Mouse (Mus musculus) midbrain, embryonic 15.5 days (tissue): ENCODE measurements around the gene Yif1a. TPM values are rescaled to one million over a fixed set of nuclear protein-coding genes. Genes with fewer than 3 reads are reported as not detected.

ENCODE experiments used
- ATAC-seq: fragments of 200-750 bp; cut with Nextera tagmentation; replicated peaks from 2 replicates; pipeline ENCODE4 v1.8.0; 2017; ENCODE audit warnings: moderate TSS enrichment
- H3K27ac ChIP-seq: fragments of 300-500 bp; sonication (generic); 2 replicates; pipeline ENCODE4 v1.5.1; 2015; ENCODE audit warnings: mild to moderate bottlenecking, inconsistent platforms
- H3K27me3 ChIP-seq: fragments of 300-500 bp; sonication (generic); replicated peaks from 2 replicates; pipeline ENCODE4 v1.6.1; 2015; ENCODE audit warnings: inconsistent platforms
- H3K36me3 ChIP-seq: fragments of 300-500 bp; sonication (generic); replicated peaks from 2 replicates; pipeline ENCODE4 v1.6.1; 2015; ENCODE audit warnings: inconsistent platforms
- H3K4me1 ChIP-seq: fragments of 300-500 bp; sonication (generic); 2 replicates; pipeline ENCODE4 v1.6.1; 2015; ENCODE audit warnings: inconsistent platforms
- H3K4me2 ChIP-seq: fragments of 300-500 bp; sonication (generic); 2 replicates; pipeline ENCODE4 v1.6.1; 2015; ENCODE audit warnings: inconsistent platforms, mild to moderate bottlenecking, moderate library complexity
- H3K4me3 ChIP-seq: fragments of 300-500 bp; sonication (generic); 2 replicates; pipeline ENCODE4 v1.5.1; 2015; ENCODE audit warnings: mild to moderate bottlenecking, inconsistent platforms
- H3K9ac ChIP-seq: fragments of 300-500 bp; sonication (generic); 2 replicates; pipeline ENCODE4 v1.6.1; 2015; ENCODE audit warnings: mild to moderate bottlenecking, inconsistent platforms
- H3K9me3 ChIP-seq: fragments of 300-500 bp; sonication (generic); 2 replicates; pipeline ENCODE4 v1.6.1; 2016; ENCODE audit warnings: inconsistent platforms
- WGBS: fragments of 180-500 bp; shearing (Covaris S2); methylation state at CpG from one replicate; pipeline ENCODE4 v1.1.7; 2015; ENCODE audit warnings: mixed read lengths; 5-methylcytosine and 5-hydroxymethylcytosine counted together
- polyA plus RNA-seq: library from polyadenylated mRNA; unstranded; fragments of >200 nt; fragmentation: Nextera tagmentation; extraction: Ambion mirVana; gene quantifications from 2 replicates; pipeline ENCODE4 v1.2.1, GENCODE M21; 2015

Gene Yif1a
- polyA plus RNA-seq, 1 experiment from 2014 or later = 43.4 TPM

GRCm38 (mm10) chr19:5117494-5118383 is 29.4 kb downstream of the Yif1a start:
- Histone ChIP-seq H3K4me1 (peaks cover 24% of the 10 kb centered on the region), H3K9ac (peak overlapping the region; percentile 81), H3K27me3 (no peaks in the 10 kb centered on the region), H3K4me2 (peak overlapping the region; percentile 92), H3K36me3 (peaks cover 10% of the 10 kb centered on the region; the same call in 1 of the 2 replicates), H3K27ac (peak overlapping the region; percentile 91), H3K4me3 (peak overlapping the region; percentile 64), H3K9me3 (no peaks in the 10 kb centered on the region)
- peak; percentile 95 for ATAC-seq
- under 1% methylated on average over 81 of the region's 83 CpGs for WGBS

- no peaks in the 10 kb centered on the region for H3K27me3 ChIP-seq
- under 1% methylated on average over 18 of the region's 18 CpGs for WGBS
- H3K9me3 ChIP-seq = no peaks in the 10 kb centered on the region
- peak within 1 kb of the TSS; percentile 64 for H3K4me3 ChIP-seq
- H3K36me3 ChIP-seq = peaks cover 7% of the 10 kb centered on the region; the same call in 1 of the 2 replicates
- H3K4me1 ChIP-seq = peaks cover 24% of the 10 kb centered on the region
- H3K27ac ChIP-seq = peak within 1 kb of the TSS; percentile 91
- no peak for ATAC-seq
- peak within 1 kb of the TSS; percentile 92 for H3K4me2 ChIP-seq
- H3K9ac ChIP-seq = peak within 1 kb of the TSS; percentile 81
Observed at GRCm38 (mm10) chr19:5118384-5118698, 30.0 kb downstream of the Yif1a start, which contains the start of gene Klc2. Klc2 (minus strand) TSS chr19:5118560.

- WGBS = 67% methylated on average over 10 of the region's 10 CpGs
- no peaks in the 10 kb centered on the region for H3K9me3 ChIP-seq
- H3K4me1 ChIP-seq = peaks cover 10% of the 10 kb centered on the region
- H3K4me3 ChIP-seq = no peak overlapping the region
- H3K36me3 ChIP-seq = no peaks in the 10 kb centered on the region
- ATAC-seq = no peak
- H3K27me3 ChIP-seq = no peaks in the 10 kb centered on the region
- H3K4me2 ChIP-seq = no peak overlapping the region
- no peak overlapping the region for H3K27ac ChIP-seq
- H3K9ac ChIP-seq = no peak overlapping the region
Observed at GRCm38 (mm10) chr19:5122492-5122891, 34.2 kb downstream of the Yif1a start.

GRCm38 (mm10) chr19:5123241-5123640 is 34.9 kb downstream of the Yif1a start:
- 92% methylated on average over 3 of the region's 3 CpGs for WGBS
- Histone ChIP-seq H3K9me3 (no peaks in the 10 kb centered on the region), H3K36me3 (no peaks in the 10 kb centered on the region), H3K4me3 (no peak overlapping the region), H3K4me1 (peaks cover 10% of the 10 kb centered on the region), H3K27me3 (no peaks in the 10 kb centered on the region), H3K9ac (no peak overlapping the region), H3K4me2 (no peak overlapping the region), H3K27ac (no peak overlapping the region)
- no peak for ATAC-seq

- ATAC-seq = no peak
- Histone ChIP-seq H3K4me2 (no peak overlapping the region), H3K9me3 (no peaks in the 10 kb centered on the region), H3K36me3 (no peaks in the 10 kb centered on the region), H3K9ac (no peak overlapping the region), H3K4me3 (no peak overlapping the region), H3K4me1 (peaks cover 3% of the 10 kb centered on the region), H3K27me3 (no peaks in the 10 kb centered on the region), H3K27ac (no peak overlapping the region)
- WGBS = 78% methylated on average over 7 of the region's 7 CpGs
Observed at GRCm38 (mm10) chr19:5124055-5124614, 35.8 kb downstream of the Yif1a start.

- H3K4me2 ChIP-seq = no peak overlapping the region
- no peak overlapping the region for H3K9ac ChIP-seq
- no peak for ATAC-seq
- H3K4me3 ChIP-seq = no peak overlapping the region
- no peaks in the 10 kb centered on the region for H3K4me1 ChIP-seq
- H3K27ac ChIP-seq = no peak overlapping the region
- H3K27me3 ChIP-seq = no peaks in the 10 kb centered on the region
- H3K36me3 ChIP-seq = peaks cover 6% of the 10 kb centered on the region; the same call in 1 of the 2 replicates
- H3K9me3 ChIP-seq = no peaks in the 10 kb centered on the region
- WGBS = 41% methylated on average over 1 of the region's 1 CpGs
Observed at GRCm38 (mm10) chr19:5129770-5130169, 41.4 kb downstream of the Yif1a start.

- Histone ChIP-seq H3K4me1 (no peaks in the 10 kb centered on the region), H3K9me3 (no peaks in the 10 kb centered on the region), H3K27ac (no peak overlapping the region), H3K9ac (no peak overlapping the region), H3K27me3 (no peaks in the 10 kb centered on the region), H3K4me3 (no peak overlapping the region), H3K4me2 (no peak overlapping the region), H3K36me3 (peaks cover 6% of the 10 kb centered on the region; the same call in 1 of the 2 replicates)
- ATAC-seq = no peak
- 75% methylated on average over 4 of the region's 4 CpGs for WGBS
Observed at GRCm38 (mm10) chr19:5131237-5131636, 42.9 kb downstream of the Yif1a start.

GRCm38 (mm10) chr19:5139640-5140039 is 51.3 kb downstream of the Yif1a start:
- Histone ChIP-seq H3K27me3 (no peaks in the 10 kb centered on the region), H3K36me3 (peaks cover 39% of the 10 kb centered on the region), H3K27ac (no peak overlapping the region), H3K9ac (no peak overlapping the region), H3K4me1 (no peaks in the 10 kb centered on the region), H3K4me2 (no peak overlapping the region), H3K4me3 (no peak overlapping the region), H3K9me3 (no peaks in the 10 kb centered on the region)
- 0% methylated on average over 2 of the region's 2 CpGs for WGBS
- ATAC-seq = 0 out of 2 replicates have a peak, but pooled peaks have one; percentile 20

Other genes with a start within 250 kb of the Yif1a start
- 43.9 and 44.1 TPM in 2 replicates for gene Ccs, start 249.2 kb upstream of the Yif1a start, polyA plus RNA-seq
- 0.74 and 0.83 TPM in 2 replicates for gene Ccdc87, start 249.2 kb upstream of the Yif1a start, polyA plus RNA-seq
- 83.0 and 84.3 TPM in 2 replicates for gene Ctsf, start 233.4 kb upstream of the Yif1a start, polyA plus RNA-seq
- gene Actn3, start 210.6 kb upstream of the Yif1a start, polyA plus RNA-seq = 2.2 and 2.7 TPM in 2 replicates
- gene Zdhhc24, start 209.9 kb upstream of the Yif1a start, polyA plus RNA-seq = 26.1 and 28.8 TPM in 2 replicates
- 11.7 and 12.1 TPM in 2 replicates for gene Bbs1, start 181.9 kb upstream of the Yif1a start, polyA plus RNA-seq
- 125 TPM in 2 replicates for gene Dpp3, start 160.3 kb upstream of the Yif1a start, polyA plus RNA-seq
- gene Peli3, start 145.4 kb upstream of the Yif1a start, polyA plus RNA-seq = 14.0 and 14.5 TPM in 2 replicates
- 91.7 and 96.4 TPM in 2 replicates for gene Mrpl11, start 126.4 kb upstream of the Yif1a start, polyA plus RNA-seq
- gene Npas4, start 98.2 kb upstream of the Yif1a start, polyA plus RNA-seq = 0.49 and 0.67 TPM in 2 replicates
- 12.2 and 13.6 TPM in 2 replicates for gene Slc29a2, start 64.7 kb upstream of the Yif1a start, polyA plus RNA-seq
- gene B4gat1, start 49.7 kb upstream of the Yif1a start, polyA plus RNA-seq = 78.8 and 80.6 TPM in 2 replicates
- 3.6 and 4.2 TPM in 2 replicates for gene AC124502.3, start 49.6 kb upstream of the Yif1a start, polyA plus RNA-seq
- gene Brms1, start 47.2 kb upstream of the Yif1a start, polyA plus RNA-seq = 40.0 and 44.4 TPM in 2 replicates
- 0.91 and 1.6 TPM in 2 replicates for gene Rin1, start 38.1 kb upstream of the Yif1a start, polyA plus RNA-seq
- gene Cd248, start 20.5 kb upstream of the Yif1a start, polyA plus RNA-seq = 19.7 and 24.2 TPM in 2 replicates
- 20.3 and 21.2 TPM in 2 replicates for gene Tmem151a, start 3.0 kb upstream of the Yif1a start, polyA plus RNA-seq
- gene Cnih2, start 10.0 kb downstream of the Yif1a start, polyA plus RNA-seq = 480 and 492 TPM in 2 replicates
- 216 and 233 TPM in 2 replicates for gene Rab1b, start 18.5 kb downstream of the Yif1a start, polyA plus RNA-seq
- 76.8 and 78.4 TPM in 2 replicates for gene Klc2, start 30.0 kb downstream of the Yif1a start, polyA plus RNA-seq
- gene Pacs1, start 184.6 kb downstream of the Yif1a start, polyA plus RNA-seq = 55.3 and 55.7 TPM in 2 replicates
- gene Sf3b2, start 206.9 kb downstream of the Yif1a start, polyA plus RNA-seq = 350 and 352 TPM in 2 replicates
- 47.2 and 50.3 TPM in 2 replicates for gene Gal3st3, start 209.8 kb downstream of the Yif1a start, polyA plus RNA-seq
- not detected in 2 replicates for gene Catsper1, start 247.2 kb downstream of the Yif1a start, polyA plus RNA-seq